Mouse (Mus musculus): ENCODE measurements at regions not wholly inside any gene's neighbourhood (a gene's known extent, or its start where the extent isn't known, plus 50 kb on each side); places are given as distances from the start of the nearest gene placed in this dataset.
"Not testable (repeated sequence)": the region's sequence is repeated elsewhere in the genome, so short reads cannot be mapped to it uniquely, and the experiment has no call there.

GRCm38 (mm10) chr1:160843671-160844070, 50.7 kb upstream of the Rabgap1l start:
- peak; percentile 59 for ATAC-seq (replicated peaks; ENCODE audit: poor library complexity, severe bottlenecking)

GRCm38 (mm10) chr1:160844709-160845108, 51.7 kb upstream of the Rabgap1l start:
- ATAC-seq (replicated peaks; ENCODE audit: poor library complexity, severe bottlenecking): not testable (repeated sequence)

DNA sequence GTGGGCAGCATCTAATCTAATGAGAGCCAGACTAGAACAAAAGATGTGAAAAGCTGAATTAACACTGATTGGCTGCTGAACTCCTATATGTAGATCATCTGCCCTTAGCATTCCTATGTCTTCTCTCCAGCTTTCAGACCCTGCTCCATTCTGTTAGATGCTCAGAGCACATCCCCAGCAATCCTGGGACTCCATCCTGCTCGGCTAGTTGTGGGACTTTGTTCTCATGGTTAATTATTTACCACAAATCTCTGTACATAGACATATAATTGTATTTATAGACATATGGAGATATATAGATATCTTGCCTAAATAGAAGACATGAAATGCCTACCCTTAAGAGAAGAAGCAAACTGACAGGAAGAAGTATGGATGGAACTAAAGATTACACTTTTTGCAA, 55.5 kb upstream of the Rc3h1 start:
- no peak for ATAC-seq (replicated peaks; ENCODE audit: poor library complexity, severe bottlenecking)

DNA sequence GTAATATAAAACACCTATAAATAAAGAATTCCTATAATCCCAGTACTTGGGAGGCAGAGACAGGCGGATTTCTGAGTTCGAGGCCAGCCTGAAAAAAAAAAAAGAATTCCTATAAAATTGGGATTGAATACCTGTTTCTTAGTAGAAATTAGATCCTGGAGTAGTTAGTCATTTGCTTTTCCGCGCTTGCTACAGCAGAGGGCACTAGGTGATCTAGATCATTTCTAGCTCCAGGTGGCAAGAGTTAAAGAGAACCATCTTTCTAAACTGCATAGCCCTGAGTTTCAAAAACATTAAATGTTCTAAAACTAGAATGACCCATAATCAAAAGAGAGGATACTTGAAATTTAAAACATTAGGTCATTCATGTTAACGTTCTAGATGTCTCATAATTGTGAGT, 51.8 kb upstream of the Rc3h1 start:
- no peak for ATAC-seq (replicated peaks; ENCODE audit: poor library complexity, severe bottlenecking)

GRCm38 (mm10) chr1:160855411-160855810, 50.8 kb upstream of the Rc3h1 start:
- no peak for ATAC-seq (replicated peaks; ENCODE audit: poor library complexity, severe bottlenecking)

- ATAC-seq (replicated peaks; ENCODE audit: poor library complexity, severe bottlenecking): no peak
These were observed 50.1 kb upstream of the Rc3h1 start for GRCm38 (mm10) chr1:160855926-160856620.

All from granulocyte monocyte progenitor cell, adult 5-6 weeks (primary cell).